11 mouse cellular contexts compared by ENCODE assay signal in the genomic region with DNA sequence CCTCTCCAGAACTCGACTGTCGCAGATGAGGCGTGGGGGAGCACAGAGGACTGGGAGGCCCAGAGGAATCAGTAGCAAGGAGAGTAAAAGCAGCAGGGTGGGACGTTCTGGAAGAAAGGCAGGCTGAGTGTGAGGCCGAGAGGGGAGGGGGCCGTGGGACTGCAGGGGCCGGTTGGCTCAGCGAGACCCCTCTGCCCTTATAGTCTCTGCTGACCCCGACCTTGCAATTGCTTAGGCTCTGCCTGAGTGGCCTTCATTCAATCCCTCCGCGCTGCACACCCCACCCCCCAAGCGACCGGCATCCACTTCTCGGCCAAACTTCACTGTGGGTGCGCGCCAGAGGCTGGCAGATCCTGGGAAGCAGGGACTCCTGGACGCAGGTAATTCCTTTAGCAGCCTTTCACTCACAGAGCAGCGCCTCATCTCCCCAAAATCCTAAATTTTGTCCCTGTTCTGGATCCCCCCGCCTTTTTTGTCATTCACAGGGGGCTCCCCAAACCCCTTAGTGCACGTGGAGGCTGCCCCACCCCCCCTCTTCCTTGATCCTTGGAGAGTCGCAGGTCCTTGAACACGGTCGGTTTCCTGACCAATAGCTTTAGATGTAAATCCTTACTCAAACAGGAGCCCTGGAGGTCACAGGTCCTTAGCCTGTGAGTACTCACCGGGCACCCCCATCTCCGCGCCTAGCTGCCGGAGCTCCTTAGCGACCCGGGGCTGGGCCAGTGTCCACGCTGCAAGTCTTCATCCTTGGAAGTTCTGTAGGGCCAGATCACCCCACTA. TPM values are rescaled to one million over a fixed set of nuclear protein-coding genes. Genes with fewer than 3 reads are reported as not detected.
DNase-seq lines count a peak whose midpoint lies in the region; ATAC-seq and TF ChIP-seq lines count a peak whose summit lies in the region.
"Had no signal": no experiment of that assay in that cellular context is flagged by ENCODE, and none has a peak within 500 bp of the region (broad histone marks: within the 10 kb centered on the region; RNA-seq: fewer than 3 reads in every experiment).

No protein-coding gene starts in this region.

- 0 out of 2 replicates have a peak, but pooled peaks cover 3% of the 10 kb centered on the region for H3K4me1 ChIP-seq in kidney, postnatal 0 days (replicated peaks; ENCODE audit: insufficient read depth, low read length)
- peaks cover 13% of the 10 kb centered on the region for H3K4me1 ChIP-seq in forebrain, embryonic 13.5 days
- peaks cover 16% of the 10 kb centered on the region for H3K4me1 ChIP-seq in limb, embryonic 15.5 days

- WGBS in kidney, postnatal 0 days, result 13% methylated on average over 30 of the region's 30 CpGs
- 4% methylated on average over 30 of the region's 30 CpGs for WGBS in forebrain, embryonic 13.5 days
- WGBS in limb, embryonic 15.5 days, result 9% methylated on average over 30 of the region's 30 CpGs

- peak overlapping the region; percentile 46 for H3K4me2 ChIP-seq in kidney, postnatal 0 days (ENCODE audit: low read length)
- peak overlapping the region; percentile 62 for H3K4me2 ChIP-seq in forebrain, embryonic 13.5 days
- peak overlapping the region; percentile 42 for H3K4me2 ChIP-seq in limb, embryonic 15.5 days

- no peak overlapping the region for H3K9ac ChIP-seq in kidney, postnatal 0 days (ENCODE audit: low read depth, low read length)
- peak overlapping the region; percentile 52 for H3K9ac ChIP-seq in forebrain, embryonic 13.5 days
- peak overlapping the region; percentile 23; the same call in 1 of the 2 replicates for H3K9ac ChIP-seq in limb, embryonic 15.5 days

- DNase-seq in kidney, postnatal 0 days (ENCODE audit: low spot score), result no peak
- no peak for DNase-seq in kidney, postnatal 36 days
- DNase-seq in retina, embryonic 14.5 days (ENCODE audit: low spot score), result peak; percentile 37
- DNase-seq in layer of hippocampus, adult 2 months (ENCODE audit: low spot score in 2 of 2), result no peak
- DNase-seq in spleen, postnatal 36 days (ENCODE audit: low spot score in 2 of 2), result no peak
- no peak for DNase-seq in left cerebral cortex, adult 9 months (ENCODE audit: low spot score in 2 of 2)
- DNase-seq: lung, postnatal 14 days had no signal

- no peak for ATAC-seq in kidney, postnatal 0 days (replicated peaks; ENCODE audit: low FRiP score, low read depth)
- ATAC-seq in forebrain, embryonic 13.5 days, result no peak
- ATAC-seq in limb, embryonic 15.5 days (ENCODE audit: insufficient number of reproducible peaks, low FRiP score, low TSS enrichment, low read depth), result no peak

- no peaks in the 10 kb centered on the region for H3K9me3 ChIP-seq in kidney, postnatal 0 days (replicated peaks; ENCODE audit: low read length)
- no peaks in the 10 kb centered on the region for H3K9me3 ChIP-seq in forebrain, embryonic 13.5 days (replicated peaks)
- no peaks in the 10 kb centered on the region for H3K9me3 ChIP-seq in limb, embryonic 15.5 days
- H3K9me3 ChIP-seq: G1E had no signal

- H3K36me3 ChIP-seq in kidney, postnatal 0 days (ENCODE audit: insufficient read depth, low read length), result no peaks in the 10 kb centered on the region
- no peaks in the 10 kb centered on the region for H3K36me3 ChIP-seq in forebrain, embryonic 13.5 days (ENCODE audit: poor library complexity, severe bottlenecking)
- no peaks in the 10 kb centered on the region for H3K36me3 ChIP-seq in limb, embryonic 15.5 days
- H3K36me3 ChIP-seq: G1E had no signal

- peak overlapping the region; percentile 3; the same call in 1 of the 2 replicates for H3K4me3 ChIP-seq in kidney, postnatal 0 days (replicated peaks; ENCODE audit: low read depth, low read length)
- H3K4me3 ChIP-seq in forebrain, embryonic 13.5 days, result peak overlapping the region; percentile 21
- H3K4me3 ChIP-seq in limb, embryonic 15.5 days, result peak overlapping the region; percentile 21
- no peak overlapping the region for H3K4me3 ChIP-seq in layer of hippocampus, adult 2 months

- no peak for TF ChIP-seq CTCF in kidney, postnatal 0 days (IDR thresholded peaks at IDR 0.05; ENCODE audit: low read depth)
- TF ChIP-seq CTCF in layer of hippocampus, adult 2 months (conservative IDR thresholded peaks at IDR 0.05), result no peak

- peaks cover 8% of the 10 kb centered on the region; the same call in 1 of the 2 replicates for H3K27me3 ChIP-seq in kidney, postnatal 0 days (ENCODE audit: insufficient read depth, low read length)
- H3K27me3 ChIP-seq in forebrain, embryonic 13.5 days, result peaks cover 17% of the 10 kb centered on the region
- H3K27me3 ChIP-seq in limb, embryonic 15.5 days, result peaks cover 19% of the 10 kb centered on the region

- no peak overlapping the region for H3K27ac ChIP-seq in kidney, postnatal 0 days
- no peak overlapping the region for H3K27ac ChIP-seq in forebrain, embryonic 13.5 days
- no peak overlapping the region for H3K27ac ChIP-seq in limb, embryonic 15.5 days
- no peak overlapping the region for H3K27ac ChIP-seq in layer of hippocampus, adult 2 months

RNA-seq across cellular contexts. Expression of a gene that starts 8.4 kb away (rescaled TPM):
- 0.16 and 0.23 TPM in 2 replicates for polyA plus RNA-seq in kidney, postnatal 0 days (2015; fragmentation: Nextera tagmentation; extraction: Ambion mirVana)
- 0.08 and 0.12 TPM in 2 replicates for polyA plus RNA-seq in forebrain, embryonic 13.5 days (2015; fragmentation: Nextera tagmentation; extraction: Ambion mirVana)
- polyA plus RNA-seq in limb, embryonic 15.5 days (2015; fragmentation: Nextera tagmentation; extraction: Ambion mirVana), result 0.10 and 0.13 TPM in 2 replicates
- under 1 TPM; 0.36 to 0.49 TPM for total RNA-seq in layer of hippocampus, adult 2 months (2021)

RNA-seq across cellular contexts. Expression of a gene that starts 17.1 kb away (rescaled TPM):
- polyA plus RNA-seq in kidney, postnatal 0 days (2015; fragmentation: Nextera tagmentation; extraction: Ambion mirVana), result 55.1 and 55.6 TPM in 2 replicates
- 75.6 and 82.9 TPM in 2 replicates for polyA plus RNA-seq in forebrain, embryonic 13.5 days (2015; fragmentation: Nextera tagmentation; extraction: Ambion mirVana)
- polyA plus RNA-seq in limb, embryonic 15.5 days (2015; fragmentation: Nextera tagmentation; extraction: Ambion mirVana), result 46.5 and 46.7 TPM in 2 replicates
- total RNA-seq in layer of hippocampus, adult 2 months (2021), result 10 to 100 TPM; 33.8 to 35.1 TPM

RNA-seq across cellular contexts. Expression of a gene that starts 33.1 kb away (rescaled TPM):
- polyA plus RNA-seq in kidney, postnatal 0 days (2015; fragmentation: Nextera tagmentation; extraction: Ambion mirVana), result 9.3 and 10.3 TPM in 2 replicates
- 16.1 and 17.5 TPM in 2 replicates for polyA plus RNA-seq in forebrain, embryonic 13.5 days (2015; fragmentation: Nextera tagmentation; extraction: Ambion mirVana)
- polyA plus RNA-seq in limb, embryonic 15.5 days (2015; fragmentation: Nextera tagmentation; extraction: Ambion mirVana), result 10.3 and 12.0 TPM in 2 replicates
- total RNA-seq in layer of hippocampus, adult 2 months (2021), result 10 to 100 TPM; 61.9 to 63.5 TPM

RNA-seq across cellular contexts. Expression of a gene that starts 47.8 kb away (rescaled TPM):
- 0.20 TPM in 1 of 2 replicates, not detected in the other for polyA plus RNA-seq in kidney, postnatal 0 days (2015; fragmentation: Nextera tagmentation; extraction: Ambion mirVana)
- polyA plus RNA-seq in forebrain, embryonic 13.5 days (2015; fragmentation: Nextera tagmentation; extraction: Ambion mirVana), result 0.35 TPM in 1 of 2 replicates, not detected in the other
- polyA plus RNA-seq in limb, embryonic 15.5 days (2015; fragmentation: Nextera tagmentation; extraction: Ambion mirVana), result 0.26 TPM in 1 of 2 replicates, not detected in the other
- not detected for total RNA-seq in layer of hippocampus, adult 2 months (2021)
- total RNA-seq: G1E; granulocyte monocyte progenitor cell, adult 5-6 weeks had no signal
- polyA plus RNA-seq: G1E had no signal

RNA-seq across cellular contexts. Expression of a gene that starts 48.0 kb away (rescaled TPM):
- 463 and 480 TPM in 2 replicates for polyA plus RNA-seq in kidney, postnatal 0 days (2015; fragmentation: Nextera tagmentation; extraction: Ambion mirVana)
- polyA plus RNA-seq in forebrain, embryonic 13.5 days (2015; fragmentation: Nextera tagmentation; extraction: Ambion mirVana), result 483 and 508 TPM in 2 replicates
- 350 and 394 TPM in 2 replicates for polyA plus RNA-seq in limb, embryonic 15.5 days (2015; fragmentation: Nextera tagmentation; extraction: Ambion mirVana)
- total RNA-seq in layer of hippocampus, adult 2 months (2021), result 100 to 1,000 TPM; 600 to 607 TPM
